In genomic region chr7:99317475-99317874, GRCm38 (mm10) we compare ENCODE assay signal across 22 mouse cellular contexts.
"Had no signal": no experiment of that assay in that cellular context is flagged by ENCODE, and none has a peak within 500 bp of the region (broad histone marks: within the 10 kb centered on the region; RNA-seq: fewer than 3 reads in every experiment).

No protein-coding gene starts in this region.

- H3K4me2 ChIP-seq: limb, embryonic 12.5 days; limb, embryonic 15.5 days; liver, embryonic 11.5 days; lung, embryonic 14.5 days; midbrain, embryonic 12.5 days; midbrain, embryonic 15.5 days; neural tube, embryonic 12.5 days had no signal

- H3K27ac ChIP-seq: limb, embryonic 12.5 days; limb, embryonic 15.5 days; liver, embryonic 14.5 days; macrophage; midbrain, embryonic 12.5 days; midbrain, embryonic 15.5 days; neural tube, embryonic 12.5 days; stomach, postnatal 0 days had no signal

- H3K4me3 ChIP-seq: limb, embryonic 12.5 days; limb, embryonic 15.5 days; midbrain, embryonic 12.5 days; midbrain, embryonic 15.5 days; neural tube, embryonic 12.5 days had no signal

- H3K36me3 ChIP-seq: limb, embryonic 12.5 days; limb, embryonic 15.5 days had no signal

- H3K9ac ChIP-seq: limb, embryonic 12.5 days; limb, embryonic 15.5 days; liver, embryonic 14.5 days; liver, postnatal 0 days; lung, embryonic 14.5 days; midbrain, embryonic 12.5 days; midbrain, embryonic 15.5 days; neural tube, embryonic 12.5 days had no signal

- DNase-seq: kidney, adult 18-20 months; kidney, adult 9 months; kidney, postnatal 14 days; kidney, postnatal 4 days; layer of hippocampus, adult 9-11 months; liver, postnatal 0 days; lung, embryonic 14.5 days; right cerebral cortex, postnatal 14 days; right cerebral cortex, postnatal 4 days; thymus, adult 2 months; thymus, postnatal 14 days; thymus, postnatal 4 days had no signal

- H3K27me3 ChIP-seq: midbrain, embryonic 15.5 days; neural tube, embryonic 12.5 days had no signal

- H3K9me3 ChIP-seq: limb, embryonic 12.5 days; limb, embryonic 15.5 days; midbrain, embryonic 12.5 days; midbrain, embryonic 15.5 days; neural tube, embryonic 12.5 days had no signal

- ATAC-seq: liver, postnatal 0 days; lung, postnatal 0 days; midbrain, embryonic 15.5 days had no signal
